Mouse (Mus musculus): ENCODE data around the gene AI987944. TPM values are rescaled to one million over a fixed set of nuclear protein-coding genes. Genes with fewer than 3 reads are reported as not detected.

Gene AI987944
- total RNA-seq (2023) = 10 to 100 TPM; 20.2 to 25.4 TPM

GRCm38 (mm10) chr7:41393048-41393971 lies at the start of gene AI987944:
AI987944 (minus strand) TSS chr7:41393379.

Other genes starting within 250 kb of the AI987944 start
- gene Gm5592, start 239.5 kb downstream of the AI987944 start, total RNA-seq (2023) = not detected
- gene Vmn2r57, start 55.3 kb upstream of the AI987944 start, total RNA-seq (2023) = under 1 TPM in 1 of 2 experiments, not detected in 1; 0.15 TPM
- under 1 TPM; 0.27 to 0.49 TPM for gene Gm20449, start 106.0 kb upstream of the AI987944 start, total RNA-seq (2023)
- gene AW146154, start 106.5 kb upstream of the AI987944 start, total RNA-seq (2023) = 10 to 100 TPM; 11.6 to 15.7 TPM
- gene Gm6871, start 180.3 kb upstream of the AI987944 start, total RNA-seq (2023) = not detected
- 10 to 100 TPM; 39.1 to 39.6 TPM for gene 2610021A01Rik, start 205.9 kb upstream of the AI987944 start, total RNA-seq (2023)
- gene Zfp788, start 239.8 kb upstream of the AI987944 start, total RNA-seq (2023) = 10 to 100 TPM; 19.7 to 24.3 TPM

Measured in B cell, adult 67 days (primary cell).